Mouse (Mus musculus) lung, embryonic 14.5 days (tissue): Measurements from ENCODE around the gene Trip4. TPM values are rescaled to one million over a fixed set of nuclear protein-coding genes. Genes with fewer than 3 reads are reported as not detected.
A peak's percentile ranks its signal among the peaks of the same experiment; 100 is the strongest.
"Not testable (repeated sequence)": the region's sequence is repeated elsewhere in the genome, so short reads cannot be mapped to it uniquely, and the experiment has no call there.

ENCODE experiments used
- ATAC-seq: fragments of 200-750 bp; cut with Nextera tagmentation; 2 replicates; pipeline ENCODE4 v1.8.0; 2017; ENCODE audit warnings: mild to moderate bottlenecking, moderate TSS enrichment, moderate library complexity; ENCODE audit not compliant: insufficient read depth
- DNase-seq: peaks from one replicate; pipeline ENCODE4 v3.0.0-alpha.2; 2015
- H3K27ac ChIP-seq: fragments of 300-500 bp; sonication (generic); 2 replicates; pipeline ENCODE4 v1.5.1; 2014; ENCODE audit warnings: low read depth, mild to moderate bottlenecking, moderate library complexity
- H3K27me3 ChIP-seq: fragments of 300-500 bp; sonication (generic); 2 replicates; pipeline ENCODE4 v1.6.1; 2014; ENCODE audit warnings: low read length, control low read depth; ENCODE audit not compliant: insufficient read depth
- H3K36me3 ChIP-seq: fragments of 300-500 bp; sonication (generic); 2 replicates; pipeline ENCODE4 v1.6.1; 2014; ENCODE audit warnings: control low read depth; ENCODE audit not compliant: insufficient read depth
- H3K4me1 ChIP-seq: fragments of 300-500 bp; sonication (generic); 2 replicates; pipeline ENCODE4 v1.6.1; 2014; ENCODE audit warnings: antibody characterized with exemption, control low read depth; ENCODE audit not compliant: insufficient read depth
- H3K4me2 ChIP-seq: fragments of 300-500 bp; sonication (generic); 2 replicates; pipeline ENCODE4 v1.6.1; 2014; ENCODE audit warnings: mild to moderate bottlenecking
- H3K4me3 ChIP-seq: fragments of 300-500 bp; sonication (generic); 2 replicates; pipeline ENCODE4 v1.5.1; 2014; ENCODE audit warnings: low read depth, low read length
- H3K9ac ChIP-seq: fragments of 300-500 bp; sonication (generic); 2 replicates; pipeline ENCODE4 v1.6.1; 2014
- H3K9me3 ChIP-seq: fragments of 300-500 bp; sonication (generic); 2 replicates; pipeline ENCODE4 v1.6.1; 2016; ENCODE audit warnings: low read depth, low read length, control low read depth
- CTCF ChIP-seq: IDR thresholded peaks from 2 replicates; pipeline ENCODE4 v1.5.1; 2016; ENCODE audit warnings: antibody characterized with exemption, low read depth
- WGBS: fragments of 180-500 bp; shearing (Covaris S2); extraction: QIAGEN DNeasy Blood & Tissue Kit; methylation state at CpG from one replicate; pipeline ENCODE4 v1.1.7; 2014; 5-methylcytosine and 5-hydroxymethylcytosine counted together
- polyA plus RNA-seq: library from polyadenylated mRNA; unstranded; fragments of >200 nt; fragmentation: Nextera tagmentation; extraction: Ambion mirVana; gene quantifications from 2 replicates; pipeline ENCODE4 v1.2.1, GENCODE M21; 2014

Trip4 gene
- polyA plus RNA-seq, 1 experiment from 2014 or later = 34.0 TPM

DNA sequence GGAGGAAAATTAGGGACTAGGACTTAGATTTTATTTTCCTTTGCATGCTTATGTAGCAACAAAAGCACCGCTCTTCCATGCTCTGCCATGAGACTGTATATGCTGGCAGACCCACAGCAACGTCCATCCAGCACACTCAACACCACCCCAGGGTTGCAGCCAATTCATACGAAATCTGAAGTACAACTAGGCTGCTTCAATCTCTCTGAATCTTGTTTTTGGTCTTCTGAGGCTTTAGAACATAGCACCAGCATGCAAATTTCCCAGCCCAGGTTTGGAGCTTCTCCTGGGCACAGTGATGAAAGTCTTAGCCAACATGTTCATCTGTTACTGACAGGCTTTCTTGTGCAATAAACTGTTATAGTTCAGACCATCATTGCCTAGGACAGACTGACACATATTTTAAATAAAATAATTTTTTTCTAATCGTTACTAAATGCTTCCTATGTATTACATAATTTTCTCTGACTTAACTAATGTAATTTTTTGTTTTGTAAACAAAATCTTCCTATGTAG lies 120.7 kb downstream of the Trip4 start:
- Histone ChIP-seq H3K27me3 (no peaks in the 10 kb centered on the region), H3K9me3 (no peaks in the 10 kb centered on the region), H3K4me2 (no peak overlapping the region), H3K36me3 (no peaks in the 10 kb centered on the region), H3K27ac (peak overlapping the region; percentile 25; the same call in 1 of the 2 replicates), H3K9ac (no peak overlapping the region), H3K4me3 (no peak overlapping the region), H3K4me1 (peaks cover 6% of the 10 kb centered on the region; the same call in 1 of the 2 replicates)
- WGBS = 62% methylated on average over 4 of the region's 4 CpGs
- no peak for TF ChIP-seq CTCF
- DNase-seq (no peak), ATAC-seq (no peak)

DNA sequence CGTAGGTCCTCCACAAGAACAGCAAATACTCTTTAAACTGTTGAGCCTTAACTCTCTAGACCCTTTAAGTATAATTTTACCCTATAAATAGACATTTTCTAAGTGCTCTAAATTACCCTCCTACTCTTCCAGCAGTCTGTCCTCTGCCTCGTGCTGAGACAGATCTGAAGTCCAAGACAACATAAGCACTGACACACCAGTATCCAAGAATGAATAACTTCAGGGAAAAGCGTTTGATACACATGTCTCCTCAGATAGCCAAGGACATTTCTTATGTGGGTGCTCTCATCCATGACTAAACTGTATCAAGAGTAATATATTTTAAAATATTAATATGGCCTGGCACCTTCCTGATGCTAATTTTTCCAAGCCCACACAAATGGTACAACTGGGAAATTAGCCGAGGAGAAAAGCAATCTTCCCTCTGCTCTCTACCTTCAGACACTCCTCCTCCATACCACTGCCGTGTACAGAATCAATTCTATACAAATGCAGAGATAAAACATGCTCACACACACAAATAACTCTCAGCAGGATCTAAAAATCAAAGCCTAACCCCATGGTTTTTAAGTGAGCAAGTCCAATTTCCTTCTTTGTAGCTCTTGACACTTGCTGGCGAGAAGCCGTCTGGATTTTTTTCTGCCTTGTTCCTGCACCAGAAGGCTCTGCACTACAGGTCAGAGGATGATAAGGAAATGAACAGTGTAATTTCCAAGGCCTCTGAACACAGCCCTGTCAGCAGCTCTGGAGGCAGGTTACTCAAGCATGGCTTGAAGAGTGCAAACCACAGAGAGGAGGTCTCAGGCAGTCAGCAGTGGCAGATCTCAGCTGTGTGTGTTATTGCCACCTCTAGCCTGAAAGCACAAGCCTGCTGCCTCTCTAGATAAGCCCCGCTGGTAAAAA lies 121.5 kb downstream of the Trip4 start:
- no peaks in the 10 kb centered on the region for H3K27me3 ChIP-seq
- no peak overlapping the region for H3K9ac ChIP-seq
- no peak overlapping the region for H3K4me3 ChIP-seq
- DNase-seq = peak; percentile 39
- no peaks in the 10 kb centered on the region for H3K36me3 ChIP-seq
- no peak for ATAC-seq
- 36% methylated on average over 8 of the region's 8 CpGs for WGBS
- no peaks in the 10 kb centered on the region for H3K9me3 ChIP-seq
- TF ChIP-seq CTCF = no peak
- H3K4me1 ChIP-seq = peaks cover 6% of the 10 kb centered on the region; the same call in 1 of the 2 replicates
- H3K4me2 ChIP-seq = no peak overlapping the region
- H3K27ac ChIP-seq = peak overlapping the region; percentile 25; the same call in 1 of the 2 replicates

DNA sequence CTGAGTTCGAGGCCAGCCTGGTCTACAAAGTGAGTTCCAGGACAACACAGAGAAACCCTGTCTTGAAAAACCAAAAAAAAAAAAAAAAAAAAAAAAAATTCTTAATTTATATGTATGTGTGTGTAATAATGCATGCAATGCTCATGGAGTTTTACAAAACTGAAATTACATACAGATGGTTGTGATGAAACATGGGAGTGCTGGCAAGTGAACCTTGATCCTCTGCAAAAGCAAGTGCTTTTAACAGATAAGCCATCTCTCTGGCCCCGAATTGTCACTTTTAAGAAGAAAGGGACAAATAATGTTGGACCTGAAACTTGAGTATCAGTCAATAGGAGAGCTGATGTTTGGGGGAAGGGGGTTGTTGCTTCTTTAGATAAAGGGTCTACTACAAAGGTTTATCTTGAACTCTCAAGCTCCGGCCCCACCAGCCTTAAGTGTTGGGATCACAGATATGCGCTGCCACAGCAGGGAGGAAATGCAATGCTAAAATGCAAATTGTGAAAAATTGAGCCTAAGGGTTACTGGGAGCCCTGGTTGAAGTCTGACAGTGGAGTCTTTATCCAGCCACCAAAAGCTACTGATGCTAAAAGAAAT lies 122.7 kb downstream of the Trip4 start:
- no peak overlapping the region for H3K27ac ChIP-seq
- H3K9ac ChIP-seq = no peak overlapping the region
- DNase-seq (no peak), ATAC-seq (no peak)
- H3K9me3 ChIP-seq = no peaks in the 10 kb centered on the region
- no peak overlapping the region for H3K4me2 ChIP-seq
- TF ChIP-seq CTCF = no peak
- no peaks in the 10 kb centered on the region for H3K36me3 ChIP-seq
- 62% methylated on average over 4 of the region's 4 CpGs for WGBS
- H3K27me3 ChIP-seq = no peaks in the 10 kb centered on the region
- no peak overlapping the region for H3K4me3 ChIP-seq
- H3K4me1 ChIP-seq = peaks cover 3% of the 10 kb centered on the region; the same call in 1 of the 2 replicates

DNA sequence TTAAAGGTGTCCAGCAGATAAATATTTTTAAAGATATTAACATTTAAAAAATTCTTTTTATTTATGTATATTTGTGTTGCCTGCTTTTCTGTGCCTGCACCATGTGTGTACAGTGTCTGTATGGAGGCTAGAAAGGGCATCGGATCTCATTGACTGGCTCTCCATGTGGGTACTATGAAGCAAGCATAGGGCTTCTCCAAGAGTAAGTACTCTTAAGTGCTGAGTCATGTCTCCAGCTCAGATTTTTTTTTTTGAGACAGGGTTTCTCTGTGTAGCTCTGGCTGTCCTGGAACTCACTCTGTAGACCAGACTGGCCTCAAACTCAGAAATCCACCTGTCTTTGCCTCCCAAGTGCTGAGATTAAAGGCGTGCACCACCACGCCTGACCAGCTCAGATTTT lies 129.0 kb downstream of the Trip4 start:
- H3K4me2 ChIP-seq, H3K27me3 ChIP-seq, H3K36me3 ChIP-seq, H3K27ac ChIP-seq, H3K9me3 ChIP-seq, H3K4me3 ChIP-seq, ATAC-seq, H3K4me1 ChIP-seq, H3K9ac ChIP-seq, DNase-seq: not testable (repeated sequence)
- WGBS = 92% methylated on average over 3 of the region's 3 CpGs

Other genes with a start within 250 kb of the Trip4 start
- 263 and 267 TPM in 2 replicates for gene Oaz2, start 240.8 kb downstream of the Trip4 start, polyA plus RNA-seq
- gene Zfp609, start 81.2 kb downstream of the Trip4 start, polyA plus RNA-seq = 7.4 and 7.6 TPM in 2 replicates
- 259 and 263 TPM in 2 replicates for gene Pclaf, start 18.6 kb downstream of the Trip4 start, polyA plus RNA-seq
- 19.2 and 19.5 TPM in 2 replicates for gene Csnk1g1, start 130 bp upstream of the Trip4 start, polyA plus RNA-seq
- 654 and 655 TPM in 2 replicates for gene Ppib, start 151.4 kb upstream of the Trip4 start, polyA plus RNA-seq
- 11.0 and 11.1 TPM in 2 replicates for gene Snx22, start 160.9 kb upstream of the Trip4 start, polyA plus RNA-seq
- 116 TPM in 2 replicates for gene Snx1, start 217.8 kb upstream of the Trip4 start, polyA plus RNA-seq
- 145 and 151 TPM in 2 replicates for gene Ciao2a, start 217.8 kb upstream of the Trip4 start, polyA plus RNA-seq
- 5.9 and 7.6 TPM in 2 replicates for gene Dapk2, start 249.4 kb upstream of the Trip4 start, polyA plus RNA-seq